Mouse (Mus musculus) forebrain, embryonic 11.5 days (tissue): ENCODE data around the gene Oasl1. TPM values are rescaled to one million over a fixed set of nuclear protein-coding genes. Genes with fewer than 3 reads are reported as not detected.
"Not testable (repeated sequence)": the region's sequence is repeated elsewhere in the genome, so short reads cannot be mapped to it uniquely, and the experiment has no call there.

Experiments used
- ATAC-seq: fragments of 200-750 bp; cut with Nextera tagmentation; replicated peaks from 2 replicates; pipeline ENCODE4 v1.8.0; 2017; ENCODE audit warnings: moderate TSS enrichment; ENCODE audit not compliant: low FRiP score
- DNase-seq: peaks from one replicate; pipeline ENCODE4 v3.0.0-alpha.2; 2017; ENCODE audit warnings: low spot score
- H3K27ac ChIP-seq: fragments of 300-500 bp; sonication (generic); 2 replicates; pipeline ENCODE4 v1.5.1; 2014; ENCODE audit warnings: low read depth, low read length
- H3K27me3 ChIP-seq: fragments of 300-500 bp; sonication (generic); 2 replicates; pipeline ENCODE4 v1.6.1; 2014; ENCODE audit warnings: mild to moderate bottlenecking, low read length, mixed read lengths; ENCODE audit not compliant: control insufficient read depth, insufficient read depth
- H3K36me3 ChIP-seq: fragments of 300-500 bp; sonication (generic); 2 replicates; pipeline ENCODE4 v1.6.1; 2014; ENCODE audit warnings: mild to moderate bottlenecking, low read length, moderate library complexity, mixed read lengths; ENCODE audit not compliant: control insufficient read depth, insufficient read depth
- H3K4me1 ChIP-seq: fragments of 300-500 bp; sonication (generic); replicated peaks from 2 replicates; pipeline ENCODE4 v1.6.1; 2014; ENCODE audit warnings: low read length, mixed read lengths; ENCODE audit not compliant: control insufficient read depth, insufficient read depth
- H3K4me2 ChIP-seq: fragments of 300-500 bp; sonication (generic); 2 replicates; pipeline ENCODE4 v1.6.1; 2014; ENCODE audit warnings: low read depth, mild to moderate bottlenecking, low read length, moderate library complexity, mixed read lengths; ENCODE audit not compliant: severe bottlenecking
- H3K4me3 ChIP-seq: fragments of 300-500 bp; sonication (generic); 2 replicates; pipeline ENCODE4 v1.5.1; 2014; ENCODE audit warnings: low read depth, low read length
- H3K9ac ChIP-seq: fragments of 300-500 bp; sonication (generic); 2 replicates; pipeline ENCODE4 v1.6.1; 2014; ENCODE audit warnings: low read length
- H3K9me3 ChIP-seq: fragments of 300-500 bp; sonication (generic); 2 replicates; pipeline ENCODE4 v1.6.1; 2016; ENCODE audit warnings: low read length, mixed read lengths; ENCODE audit not compliant: control insufficient read depth
- WGBS: fragments of 180-500 bp; shearing (Covaris S2); extraction: QIAGEN DNeasy Blood & Tissue Kit; methylation state at CpG from one replicate; pipeline ENCODE4 v1.1.7; 2014; 5-methylcytosine and 5-hydroxymethylcytosine counted together
- polyA plus RNA-seq: library from polyadenylated mRNA; unstranded; fragments of >200 nt; fragmentation: Nextera tagmentation; extraction: Ambion mirVana; gene quantifications from 2 replicates; pipeline ENCODE4 v1.2.1, GENCODE M21; 2014

Oasl1 gene
- polyA plus RNA-seq, 1 experiment from 2014 or later: 0.20 TPM

GRCm38 (mm10) chr5:114941138-114941537, 18.1 kb downstream of the Oasl1 start:
- H3K4me1 ChIP-seq, ATAC-seq, H3K27me3 ChIP-seq, H3K4me2 ChIP-seq, H3K27ac ChIP-seq, DNase-seq, H3K9me3 ChIP-seq, H3K36me3 ChIP-seq, H3K9ac ChIP-seq, H3K4me3 ChIP-seq: not testable (repeated sequence)
- WGBS: 65% methylated on average over 3 of the region's 3 CpGs

DNA sequence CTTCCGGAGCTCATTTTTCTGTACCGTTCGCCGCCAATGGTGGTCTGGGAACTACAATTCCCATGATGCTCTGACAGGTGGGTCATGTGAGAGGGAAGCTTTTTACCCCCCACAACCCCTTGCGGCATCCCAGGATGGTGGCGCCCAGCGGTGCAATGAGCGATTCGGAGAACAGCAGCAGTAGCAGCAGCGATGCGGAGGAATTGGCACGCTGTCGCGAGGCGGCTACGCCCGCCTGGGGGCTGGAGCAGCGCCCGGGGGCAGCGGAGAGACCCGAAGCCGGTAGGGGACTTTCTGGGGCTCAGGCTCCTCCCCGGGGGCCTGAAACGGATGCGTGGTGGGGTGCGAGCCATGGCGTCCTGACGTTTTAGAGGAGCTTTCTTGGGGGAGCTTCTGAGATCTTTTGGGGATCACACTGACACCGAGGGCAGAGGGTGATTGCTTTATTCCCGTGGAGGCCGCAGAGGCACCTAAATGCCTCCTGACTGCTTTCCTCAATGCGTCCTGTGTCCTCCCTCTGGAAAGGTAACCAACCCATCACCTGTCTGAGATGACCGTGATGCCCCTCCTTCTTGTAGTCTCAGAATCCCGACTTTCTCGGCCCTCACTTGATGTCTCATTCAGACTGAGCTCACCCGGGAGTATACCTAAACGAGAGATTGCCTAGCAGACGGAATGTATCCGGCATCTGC, 19.2 kb downstream of the Oasl1 start, which contains the start of gene 2210016L21Rik:
2210016L21Rik (plus strand) TSS at position 85 of the 692 bp plus-strand sequence.
- 1% methylated on average over 39 of the region's 39 CpGs for WGBS
- Histone ChIP-seq H3K27ac (peak within 1 kb of the TSS; percentile 46; the same call in 1 of the 2 replicates), H3K27me3 (no peaks in the 10 kb centered on the region), H3K4me2 (peak within 1 kb of the TSS; percentile 78), H3K36me3 (peaks cover 4% of the 10 kb centered on the region), H3K4me1 (no peaks in the 10 kb centered on the region), H3K9me3 (no peaks in the 10 kb centered on the region), H3K4me3 (peak within 1 kb of the TSS; percentile 79), H3K9ac (peak within 1 kb of the TSS; percentile 88)
- DNase-seq: peak; percentile 92
- peak; percentile 94 for ATAC-seq

GRCm38 (mm10) chr5:114942766-114943130, 19.7 kb downstream of the Oasl1 start:
- Histone ChIP-seq H3K4me2 (peak overlapping the region; percentile 78), H3K27ac (no peak overlapping the region), H3K4me1 (no peaks in the 10 kb centered on the region), H3K27me3 (no peaks in the 10 kb centered on the region), H3K36me3 (peaks cover 4% of the 10 kb centered on the region), H3K9me3 (no peaks in the 10 kb centered on the region), H3K9ac (peak overlapping the region; percentile 88), H3K4me3 (peak overlapping the region; percentile 79)
- no peak for DNase-seq
- no peak for ATAC-seq
- 42% methylated on average over 4 of the region's 4 CpGs for WGBS

GRCm38 (mm10) chr5:114945072-114945471, 22.0 kb downstream of the Oasl1 start:
- Histone ChIP-seq H3K9ac (no peak overlapping the region), H3K27me3 (no peaks in the 10 kb centered on the region), H3K4me1 (no peaks in the 10 kb centered on the region), H3K4me2 (no peak overlapping the region), H3K27ac (no peak overlapping the region), H3K4me3 (no peak overlapping the region), H3K36me3 (peaks cover 4% of the 10 kb centered on the region), H3K9me3 (no peaks in the 10 kb centered on the region)
- 94% methylated on average over 10 of the region's 10 CpGs for WGBS
- DNase-seq (no peak), ATAC-seq (no peak)

DNA sequence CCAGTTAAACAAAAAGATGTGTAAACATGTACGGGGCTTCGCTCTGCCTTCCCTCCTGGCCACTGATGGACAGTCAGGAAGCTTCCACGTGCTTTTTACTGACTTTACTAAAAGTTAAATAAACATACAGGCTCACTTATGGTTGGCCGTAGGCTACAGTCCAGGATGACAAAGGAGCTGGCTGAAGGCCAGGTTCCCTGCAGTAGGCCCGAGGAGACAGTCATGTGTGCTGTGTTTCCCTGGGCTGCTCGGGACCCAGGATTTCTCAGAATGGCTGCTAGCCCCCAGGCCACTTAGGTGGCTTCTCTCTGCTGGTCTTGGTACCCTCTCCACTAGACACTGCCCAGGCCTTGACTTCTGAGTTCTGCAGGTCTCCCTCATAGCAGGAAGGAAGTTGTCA, 25.9 kb downstream of the Oasl1 start:
- Histone ChIP-seq H3K27ac (no peak overlapping the region), H3K4me2 (no peak overlapping the region), H3K9me3 (no peaks in the 10 kb centered on the region), H3K4me3 (no peak overlapping the region), H3K27me3 (no peaks in the 10 kb centered on the region), H3K4me1 (no peaks in the 10 kb centered on the region), H3K36me3 (peaks cover 4% of the 10 kb centered on the region), H3K9ac (no peak overlapping the region)
- DNase-seq: no peak
- no peak for ATAC-seq
- WGBS: 87% methylated on average over 6 of the region's 6 CpGs

DNA sequence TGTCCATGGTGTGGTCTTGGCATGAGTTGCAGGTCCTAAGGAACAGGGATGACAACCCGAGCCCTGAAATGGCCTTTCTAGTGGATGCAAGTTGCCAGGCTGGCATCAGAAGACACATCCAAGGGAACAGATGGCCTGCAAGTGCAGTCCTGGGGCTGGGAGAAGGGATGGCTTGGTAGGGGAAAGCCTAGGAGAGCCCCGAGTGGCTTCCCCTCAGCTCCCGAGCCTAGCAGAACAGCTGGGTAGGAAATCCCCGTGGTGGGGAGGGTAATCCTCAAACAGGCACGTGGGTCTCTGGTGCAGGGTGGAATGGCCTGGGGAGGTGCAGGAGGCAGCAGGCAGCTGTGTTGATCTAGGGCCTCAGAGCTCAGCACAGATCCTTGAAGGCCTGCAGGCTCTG, 26.3 kb downstream of the Oasl1 start:
- no peak overlapping the region for H3K9ac ChIP-seq
- H3K4me3 ChIP-seq: no peak overlapping the region
- no peak for ATAC-seq
- H3K4me1 ChIP-seq: no peaks in the 10 kb centered on the region
- no peak overlapping the region for H3K4me2 ChIP-seq
- no peak overlapping the region for H3K27ac ChIP-seq
- no peaks in the 10 kb centered on the region for H3K27me3 ChIP-seq
- no peak for DNase-seq
- 73% methylated on average over 5 of the region's 5 CpGs for WGBS
- no peaks in the 10 kb centered on the region for H3K9me3 ChIP-seq
- peaks cover 4% of the 10 kb centered on the region for H3K36me3 ChIP-seq

DNA sequence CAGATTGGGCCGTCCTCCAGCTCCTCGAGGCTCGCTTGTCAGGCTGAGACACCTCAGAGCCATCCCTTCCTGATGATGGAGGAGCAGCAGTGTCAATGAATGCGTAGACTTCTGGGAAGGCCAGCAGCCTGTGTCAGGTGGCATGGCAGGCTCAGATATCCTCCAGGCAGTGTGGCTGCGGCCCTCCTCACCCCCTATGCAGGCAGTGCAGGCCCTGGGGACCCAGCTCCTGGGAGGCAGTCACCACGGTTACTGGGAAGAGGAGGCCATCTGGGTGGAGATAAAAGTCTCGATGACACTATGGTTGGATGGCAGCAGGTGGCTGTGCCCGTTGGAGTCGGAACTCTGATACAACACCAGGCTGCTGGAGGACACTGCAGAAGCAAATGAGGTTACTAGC, 26.8 kb downstream of the Oasl1 start:
- peaks cover 4% of the 10 kb centered on the region for H3K36me3 ChIP-seq
- 90% methylated on average over 9 of the region's 9 CpGs for whole genome bisulfite sequencing

DNA sequence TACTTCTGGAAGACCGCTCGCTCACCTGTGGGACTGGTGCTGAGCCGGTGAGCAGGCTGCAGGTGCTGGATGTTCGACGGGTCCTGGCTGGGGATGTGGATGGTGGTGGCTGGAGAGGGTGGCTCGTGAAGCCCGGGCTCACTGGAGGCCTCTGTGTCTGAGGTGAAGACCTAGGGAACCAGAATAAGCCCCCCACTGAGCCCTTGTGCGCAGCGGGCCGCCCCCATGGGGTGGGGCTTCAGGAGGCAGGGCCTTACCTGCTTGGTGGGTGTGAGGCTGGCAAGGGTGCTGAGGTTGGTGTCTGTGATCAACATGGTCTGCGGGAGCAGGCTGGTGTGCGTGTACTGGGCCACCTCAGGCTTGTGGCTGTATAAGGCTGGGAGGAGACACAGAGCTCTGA, 27.6 kb downstream of the Oasl1 start:
- Histone ChIP-seq H3K9me3 (no peaks in the 10 kb centered on the region), H3K36me3 (peaks cover 4% of the 10 kb centered on the region), H3K4me1 (no peaks in the 10 kb centered on the region), H3K4me2 (no peak overlapping the region), H3K27ac (no peak overlapping the region), H3K9ac (no peak overlapping the region), H3K27me3 (no peaks in the 10 kb centered on the region), H3K4me3 (no peak overlapping the region)
- ATAC-seq (no peak), DNase-seq (no peak)
- 60% methylated on average over 12 of the region's 12 CpGs for WGBS

More for the DNA sequence above, 26.8 kb downstream of the Oasl1 start:
- Histone ChIP-seq H3K9ac (no peak overlapping the region), H3K27ac (no peak overlapping the region), H3K4me3 (no peak overlapping the region), H3K27me3 (no peaks in the 10 kb centered on the region), H3K4me2 (no peak overlapping the region), H3K9me3 (no peaks in the 10 kb centered on the region), H3K4me1 (no peaks in the 10 kb centered on the region)
- DNase-seq (no peak), ATAC-seq (no peak)

DNA sequence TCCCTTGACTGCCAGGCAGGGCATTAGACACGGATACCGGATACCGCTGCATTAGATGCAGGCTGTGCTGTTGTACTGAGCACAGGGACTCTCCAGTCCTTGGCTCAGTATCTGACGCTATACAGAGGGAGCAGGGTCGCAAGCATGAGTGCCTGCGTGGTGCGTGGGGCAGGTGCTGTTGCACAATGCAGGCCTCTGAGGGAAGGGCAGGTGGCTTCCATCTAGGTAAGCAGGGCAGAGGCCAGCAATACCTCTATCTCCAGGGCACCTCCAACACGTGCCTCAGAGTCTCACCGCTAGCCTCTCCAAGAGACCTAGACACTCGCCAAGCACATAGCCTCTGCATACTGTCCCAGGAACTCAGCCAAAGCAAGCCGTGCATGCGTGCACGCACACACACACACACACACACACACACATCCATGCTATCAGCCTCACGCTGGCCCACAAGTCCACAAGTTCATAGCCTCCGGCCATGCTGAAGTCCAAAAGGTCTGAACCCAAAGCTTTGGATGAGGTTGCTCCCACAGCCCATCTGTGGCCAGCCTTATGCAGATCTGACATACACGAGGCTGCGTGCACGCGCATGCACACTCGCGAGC, 28.3 kb downstream of the Oasl1 start:
- 87% methylated on average over 21 of the region's 21 CpGs for WGBS
- H3K9me3 ChIP-seq: no peaks in the 10 kb centered on the region
- ATAC-seq: no peak
- H3K9ac ChIP-seq: no peak overlapping the region
- H3K27ac ChIP-seq: no peak overlapping the region
- H3K36me3 ChIP-seq: peaks cover under 1% of the 10 kb centered on the region
- no peak overlapping the region for H3K4me3 ChIP-seq
- no peaks in the 10 kb centered on the region for H3K27me3 ChIP-seq
- DNase-seq: no peak
- no peak overlapping the region for H3K4me2 ChIP-seq
- H3K4me1 ChIP-seq: no peaks in the 10 kb centered on the region
